Mouse (Mus musculus): ENCODE data around the gene Gm20388. TPM values are rescaled to one million over a fixed set of nuclear protein-coding genes. Genes with fewer than 3 reads are reported as not detected.

Gene Gm20388
- polyA plus RNA-seq, 1 experiment from 2014 or later: not detected

DNA sequence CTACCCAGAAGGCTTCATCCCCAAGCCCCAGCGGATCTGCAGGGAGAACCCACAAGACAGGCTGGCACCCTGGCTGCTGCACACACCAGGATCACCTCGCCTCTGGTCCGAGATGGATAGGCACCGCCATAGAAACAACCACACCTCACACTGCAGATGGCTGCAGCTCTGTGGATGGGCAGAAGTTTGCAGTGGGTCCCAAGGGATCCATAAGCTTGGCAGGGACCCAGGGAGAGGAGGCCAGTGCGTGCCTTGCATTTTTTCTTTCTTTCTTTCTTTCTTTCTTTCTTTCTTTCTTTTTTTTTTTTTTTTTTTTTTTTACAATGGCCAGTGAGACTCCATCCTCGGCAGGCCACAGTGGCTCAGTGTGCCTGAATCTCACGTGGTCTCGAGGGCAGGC, 1360.9 kb downstream of the Gm20388 start:
- no peaks in the 10 kb centered on the region for H3K27me3 ChIP-seq (ENCODE audit: control insufficient read depth, insufficient read depth, low read length)

DNA sequence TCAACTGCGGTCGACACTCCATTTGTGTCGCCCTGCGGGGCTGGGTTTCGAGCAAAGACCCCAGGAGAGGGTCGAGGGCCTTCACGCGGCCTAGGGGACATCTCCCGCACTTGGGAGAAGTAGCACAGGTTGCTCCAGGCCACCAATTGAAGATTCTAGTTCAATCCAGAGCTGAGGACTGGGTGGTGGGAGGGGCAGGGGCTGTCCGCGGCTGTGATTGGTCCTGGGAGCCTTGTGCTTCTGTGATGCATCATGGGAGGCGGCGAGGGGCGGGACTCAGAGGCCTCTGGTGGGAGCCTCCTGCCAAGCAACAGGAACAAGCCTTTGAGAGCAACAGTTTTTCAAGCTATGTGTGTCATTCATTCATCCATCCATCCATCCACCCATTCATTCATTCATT, 1362.6 kb downstream of the Gm20388 start:
- peak; percentile 46 for DNase-seq (ENCODE audit: low spot score)
- Histone ChIP-seq H3K4me2 (replicated peaks; ENCODE audit: low read depth) (no peak overlapping the region), H3K27ac (replicated peaks) (no peak overlapping the region), H3K4me3 (ENCODE audit: low read depth, low read length) (no peak overlapping the region), H3K9ac (ENCODE audit: low read length) (no peak overlapping the region), H3K9me3 (ENCODE audit: control insufficient read depth, low read length) (no peaks in the 10 kb centered on the region), H3K27me3 (ENCODE audit: control insufficient read depth, insufficient read depth, low read length) (no peaks in the 10 kb centered on the region), H3K36me3 (ENCODE audit: control insufficient read depth, insufficient read depth, low read length) (no peaks in the 10 kb centered on the region), H3K4me1 (replicated peaks; ENCODE audit: control insufficient read depth, insufficient read depth) (no peaks in the 10 kb centered on the region)
- WGBS: 58% methylated on average over 14 of the region's 14 CpGs
- TF ChIP-seq EP300 (optimal IDR thresholded peaks at IDR 0.05): no peak
- TF ChIP-seq CTCF (IDR thresholded peaks at IDR 0.05; ENCODE audit: low read depth): no peak
- peak; percentile 55; the same call in 1 of the 2 replicates for ATAC-seq (ENCODE audit: low FRiP score, low TSS enrichment)

More for the DNA sequence above, 1360.9 kb downstream of the Gm20388 start:
- DNase-seq (ENCODE audit: low spot score): no peak
- no peak overlapping the region for H3K4me3 ChIP-seq (ENCODE audit: low read depth, low read length)
- TF ChIP-seq EP300 (optimal IDR thresholded peaks at IDR 0.05) (no peak), CTCF (IDR thresholded peaks at IDR 0.05; ENCODE audit: low read depth) (no peak)
- no peaks in the 10 kb centered on the region for H3K36me3 ChIP-seq (ENCODE audit: control insufficient read depth, insufficient read depth, low read length)
- H3K4me1 ChIP-seq (replicated peaks; ENCODE audit: control insufficient read depth, insufficient read depth): no peaks in the 10 kb centered on the region
- WGBS: 80% methylated on average over 8 of the region's 8 CpGs
- ATAC-seq (ENCODE audit: low FRiP score, low TSS enrichment): no peak
- H3K9ac ChIP-seq (ENCODE audit: low read length): no peak overlapping the region
- no peaks in the 10 kb centered on the region for H3K9me3 ChIP-seq (ENCODE audit: control insufficient read depth, low read length)
- H3K4me2 ChIP-seq (replicated peaks; ENCODE audit: low read depth): no peak overlapping the region
- H3K27ac ChIP-seq (replicated peaks): no peak overlapping the region

DNA sequence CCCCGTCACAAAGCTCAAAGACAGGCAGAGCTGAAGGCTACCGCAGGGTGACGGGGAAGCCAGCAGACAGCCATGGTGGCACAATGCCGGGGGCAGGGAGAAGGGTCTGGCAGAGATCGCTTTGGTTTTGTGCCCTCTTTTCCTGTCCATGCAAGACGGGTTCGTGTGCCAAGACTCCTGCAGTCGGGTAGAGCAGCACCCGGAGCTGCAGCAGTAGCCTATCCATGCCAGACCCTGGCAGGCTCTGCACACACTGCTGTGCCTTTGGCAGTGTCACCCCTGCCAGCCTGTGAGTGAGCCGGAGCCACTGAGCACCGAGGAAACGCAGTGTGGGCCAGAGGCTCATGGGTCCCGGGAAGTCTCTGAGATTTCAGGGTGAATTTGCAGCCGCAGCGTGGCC, 1363.0 kb downstream of the Gm20388 start:
- Histone ChIP-seq H3K27me3 (ENCODE audit: control insufficient read depth, insufficient read depth, low read length) (no peaks in the 10 kb centered on the region), H3K4me2 (replicated peaks; ENCODE audit: low read depth) (no peak overlapping the region), H3K9ac (ENCODE audit: low read length) (no peak overlapping the region), H3K4me1 (replicated peaks; ENCODE audit: control insufficient read depth, insufficient read depth) (no peaks in the 10 kb centered on the region), H3K27ac (replicated peaks) (no peak overlapping the region), H3K9me3 (ENCODE audit: control insufficient read depth, low read length) (no peaks in the 10 kb centered on the region), H3K36me3 (ENCODE audit: control insufficient read depth, insufficient read depth, low read length) (no peaks in the 10 kb centered on the region), H3K4me3 (ENCODE audit: low read depth, low read length) (no peak overlapping the region)
- no peak for ATAC-seq (ENCODE audit: low FRiP score, low TSS enrichment)
- no peak for DNase-seq (ENCODE audit: low spot score)
- WGBS: 79% methylated on average over 15 of the region's 15 CpGs
- TF ChIP-seq CTCF (IDR thresholded peaks at IDR 0.05; ENCODE audit: low read depth): no peak
- no peak for TF ChIP-seq EP300 (optimal IDR thresholded peaks at IDR 0.05)

- no peak overlapping the region for H3K9ac ChIP-seq (ENCODE audit: low read length)
- ATAC-seq (ENCODE audit: low FRiP score, low TSS enrichment): no peak
- no peak overlapping the region for H3K27ac ChIP-seq (replicated peaks)
- H3K4me3 ChIP-seq (ENCODE audit: low read depth, low read length): no peak overlapping the region
- H3K27me3 ChIP-seq (ENCODE audit: control insufficient read depth, insufficient read depth, low read length): no peaks in the 10 kb centered on the region
- 55% methylated on average over 9 of the region's 9 CpGs for WGBS
- H3K36me3 ChIP-seq (ENCODE audit: control insufficient read depth, insufficient read depth, low read length): no peaks in the 10 kb centered on the region
- no peak overlapping the region for H3K4me2 ChIP-seq (replicated peaks; ENCODE audit: low read depth)
- H3K4me1 ChIP-seq (replicated peaks; ENCODE audit: control insufficient read depth, insufficient read depth): no peaks in the 10 kb centered on the region
- no peaks in the 10 kb centered on the region for H3K9me3 ChIP-seq (ENCODE audit: control insufficient read depth, low read length)
- TF ChIP-seq CTCF (IDR thresholded peaks at IDR 0.05; ENCODE audit: low read depth) (no peak), EP300 (optimal IDR thresholded peaks at IDR 0.05) (no peak)
- DNase-seq (ENCODE audit: low spot score): no peak
Observed at GRCm38 (mm10) chr8:121280414-121280813, 1369.8 kb downstream of the Gm20388 start.

GRCm38 (mm10) chr8:121289346-121289745, 1378.7 kb downstream of the Gm20388 start:
- H3K4me3 ChIP-seq (ENCODE audit: low read depth, low read length): no peak overlapping the region
- DNase-seq (ENCODE audit: low spot score) (no peak), ATAC-seq (ENCODE audit: low FRiP score, low TSS enrichment) (no peak)
- 74% methylated on average over 5 of the region's 5 CpGs for WGBS
- no peak for TF ChIP-seq EP300 (optimal IDR thresholded peaks at IDR 0.05)
- no peak for TF ChIP-seq CTCF (IDR thresholded peaks at IDR 0.05; ENCODE audit: low read depth)
- no peak overlapping the region for H3K4me2 ChIP-seq (replicated peaks; ENCODE audit: low read depth)
- no peak overlapping the region for H3K9ac ChIP-seq (ENCODE audit: low read length)
- H3K9me3 ChIP-seq (ENCODE audit: control insufficient read depth, low read length): no peaks in the 10 kb centered on the region
- H3K36me3 ChIP-seq (ENCODE audit: control insufficient read depth, insufficient read depth, low read length): no peaks in the 10 kb centered on the region
- no peaks in the 10 kb centered on the region for H3K4me1 ChIP-seq (replicated peaks; ENCODE audit: control insufficient read depth, insufficient read depth)
- H3K27me3 ChIP-seq (ENCODE audit: control insufficient read depth, insufficient read depth, low read length): no peaks in the 10 kb centered on the region
- H3K27ac ChIP-seq (replicated peaks): no peak overlapping the region

DNA sequence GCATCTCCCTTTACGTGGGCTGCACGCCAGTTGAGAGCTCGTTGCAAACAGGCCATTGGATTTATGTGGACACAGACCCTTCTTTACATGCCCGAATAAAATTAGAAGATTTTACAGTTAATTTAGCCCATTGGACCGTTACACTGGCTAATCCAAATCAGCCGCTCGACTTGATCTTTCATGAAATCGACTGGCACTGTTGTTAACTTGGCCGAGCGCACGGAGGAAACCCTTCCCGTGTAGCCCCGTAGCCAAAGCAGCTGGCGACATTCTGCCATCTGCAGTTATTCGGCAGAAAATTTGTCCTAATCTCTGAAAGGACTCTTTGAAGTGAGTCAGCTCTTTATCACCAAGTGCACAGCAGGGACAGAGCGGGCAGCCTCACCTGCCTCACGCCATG, 1379.9 kb downstream of the Gm20388 start:
- Histone ChIP-seq H3K4me3 (ENCODE audit: low read depth, low read length) (no peak overlapping the region), H3K4me1 (replicated peaks; ENCODE audit: control insufficient read depth, insufficient read depth) (0 out of 2 replicates have a peak, but pooled peaks cover 3% of the 10 kb centered on the region), H3K4me2 (replicated peaks; ENCODE audit: low read depth) (no peak overlapping the region), H3K9me3 (ENCODE audit: control insufficient read depth, low read length) (no peaks in the 10 kb centered on the region), H3K36me3 (ENCODE audit: control insufficient read depth, insufficient read depth, low read length) (no peaks in the 10 kb centered on the region), H3K9ac (ENCODE audit: low read length) (no peak overlapping the region), H3K27ac (replicated peaks) (no peak overlapping the region), H3K27me3 (ENCODE audit: control insufficient read depth, insufficient read depth, low read length) (no peaks in the 10 kb centered on the region)
- ATAC-seq (ENCODE audit: low FRiP score, low TSS enrichment) (no peak), DNase-seq (ENCODE audit: low spot score) (no peak)
- WGBS: 92% methylated on average over 17 of the region's 17 CpGs
- TF ChIP-seq EP300 (optimal IDR thresholded peaks at IDR 0.05) (no peak), CTCF (IDR thresholded peaks at IDR 0.05; ENCODE audit: low read depth) (no peak)
